Mouse (Mus musculus) layer of hippocampus, adult 9-11 months (tissue): ENCODE measurements around the gene Cabp4.

Source experiments
- DNase-seq: peaks from one replicate; pipeline ENCODE4 v3.0.0; 2022

The Cabp4 gene

DNA sequence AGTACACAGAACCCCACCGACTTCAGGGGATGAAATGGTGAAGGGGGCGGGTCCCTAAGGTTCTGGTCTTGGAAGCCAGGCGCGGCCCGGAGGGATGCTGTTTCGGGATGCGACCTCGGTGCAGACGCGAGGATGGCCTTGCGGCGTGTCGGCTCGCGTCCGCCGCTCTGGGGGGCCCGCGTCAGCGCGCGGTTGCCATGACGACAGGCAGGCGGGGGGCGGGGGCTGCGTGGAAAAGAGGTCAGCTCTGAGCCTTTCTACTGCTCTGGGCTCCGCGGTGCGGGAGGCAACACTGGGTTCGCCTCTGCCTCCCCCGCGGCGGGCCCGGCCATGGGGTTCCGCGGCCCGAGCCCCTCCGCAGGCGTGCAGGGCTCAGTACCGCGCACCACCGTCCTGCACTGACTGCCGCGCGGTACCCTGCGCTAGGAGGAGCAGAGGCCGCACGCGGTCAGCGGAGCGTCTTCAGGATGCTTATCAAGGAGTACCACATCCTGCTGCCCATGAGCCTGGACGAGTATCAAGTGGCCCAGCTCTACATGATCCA lies 43.0 kb downstream of the Cabp4 start:
- peak; percentile 57 for DNase-seq

DNA sequence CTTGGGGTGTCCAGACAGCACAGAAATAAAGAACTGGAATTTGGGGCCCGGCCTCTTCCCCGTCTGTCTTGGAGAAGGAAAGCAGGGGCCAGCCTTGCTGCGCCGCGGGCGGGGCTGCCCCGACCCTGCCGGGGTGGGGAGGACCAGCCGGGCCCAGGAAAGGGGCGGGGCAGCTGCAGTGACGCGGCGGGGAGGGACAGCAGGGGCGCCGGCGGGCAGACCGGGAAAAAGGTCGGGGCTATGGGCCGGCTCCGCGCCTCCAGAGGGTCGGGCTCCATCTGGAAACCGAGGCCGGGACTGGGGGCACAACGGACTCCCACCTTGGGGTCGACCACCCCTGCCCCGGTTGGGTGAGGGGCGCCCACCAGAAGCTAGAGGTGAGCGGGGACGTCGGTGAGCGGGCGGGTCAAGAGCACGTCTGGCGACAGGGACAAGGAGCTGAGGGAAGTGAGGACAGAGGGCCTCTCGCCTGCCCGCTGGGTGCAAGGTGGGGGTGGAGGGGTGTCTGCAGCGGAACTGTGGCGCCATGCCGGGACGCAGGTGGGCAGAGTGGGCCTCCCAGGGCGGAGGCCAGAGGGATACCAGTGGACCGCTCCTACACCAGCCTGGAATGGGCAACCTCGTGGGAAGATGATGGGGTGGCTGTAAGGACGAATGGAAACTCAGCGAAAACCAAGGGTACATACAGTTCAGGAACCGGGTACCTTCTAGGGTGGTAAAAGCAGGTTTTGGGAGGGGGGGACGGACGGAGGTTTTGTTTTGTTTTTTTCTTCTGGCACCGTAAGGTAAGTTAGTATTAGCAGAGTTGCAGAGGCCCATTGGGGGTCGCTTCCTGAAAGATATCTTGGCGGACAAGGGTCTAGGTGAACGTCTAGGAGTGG lies 43.8 kb downstream of the Cabp4 start, which contains the start of gene Pitpnm1:
Gene Pitpnm1, plus strand, starts transcription at position 162 of the 881 bp plus-strand sequence.
- DNase-seq, result peak; percentile 56

DNA sequence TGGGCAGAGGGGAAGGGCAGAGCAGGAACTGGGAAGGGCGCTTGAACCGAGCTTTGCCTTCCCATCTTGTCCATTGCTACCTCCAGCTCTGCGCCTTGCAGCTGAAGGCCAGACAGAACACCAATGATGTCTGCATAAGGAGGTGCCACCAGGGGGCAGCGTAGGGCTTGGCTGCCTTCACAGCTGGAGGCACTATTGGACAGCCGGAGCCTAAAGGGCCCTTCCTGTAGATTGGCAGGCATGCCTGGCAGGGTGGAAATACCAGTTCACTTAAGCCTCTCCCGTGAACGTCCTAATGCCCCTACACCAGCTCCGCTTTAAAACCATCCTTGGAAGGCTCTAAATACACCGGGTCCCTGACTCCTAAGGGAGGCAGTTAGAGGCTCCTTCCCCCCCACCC lies 44.8 kb downstream of the Cabp4 start:
- DNase-seq, result peak; percentile 90

DNA sequence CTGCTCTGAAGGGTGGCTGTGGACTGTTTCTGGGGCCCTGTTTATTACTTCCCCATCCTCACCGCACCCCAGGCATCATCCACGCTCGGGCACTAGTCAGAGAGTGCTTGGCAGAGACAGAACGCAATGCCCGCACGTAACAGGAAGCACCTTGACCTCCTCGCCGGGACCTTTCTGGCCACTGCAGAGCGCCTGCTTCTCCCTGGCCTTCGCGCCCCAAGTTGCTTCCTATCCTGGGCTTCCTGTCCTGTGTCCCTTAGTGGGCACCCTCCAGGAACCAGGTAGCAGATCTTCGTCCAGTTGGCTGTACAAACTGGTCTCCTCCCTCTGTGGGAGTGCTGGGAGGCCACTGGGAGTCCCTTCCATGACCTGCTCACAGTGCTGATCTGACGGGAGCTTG lies 45.4 kb downstream of the Cabp4 start:
- DNase-seq, result no peak

DNA sequence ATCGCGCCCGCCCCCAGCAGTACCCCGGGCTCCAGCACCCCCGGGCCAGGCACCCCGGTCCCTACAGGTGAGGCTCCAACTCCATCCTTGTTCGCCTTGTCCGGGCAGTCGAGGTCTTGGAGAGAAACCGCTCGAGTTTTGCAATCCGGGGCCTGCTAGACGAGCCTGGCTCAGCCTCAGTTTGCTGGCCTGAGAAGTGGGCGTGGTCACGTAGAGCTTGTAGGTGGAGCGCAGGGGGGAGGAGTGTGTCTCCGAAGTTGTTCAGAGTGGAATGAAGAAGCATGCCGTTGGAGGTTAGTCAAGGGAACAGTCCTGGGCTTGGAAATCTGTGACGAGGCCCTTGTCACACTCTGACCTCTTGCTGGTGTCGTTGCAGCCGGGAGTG lies 46.4 kb downstream of the Cabp4 start:
- DNase-seq, result peak; percentile 85

DNA sequence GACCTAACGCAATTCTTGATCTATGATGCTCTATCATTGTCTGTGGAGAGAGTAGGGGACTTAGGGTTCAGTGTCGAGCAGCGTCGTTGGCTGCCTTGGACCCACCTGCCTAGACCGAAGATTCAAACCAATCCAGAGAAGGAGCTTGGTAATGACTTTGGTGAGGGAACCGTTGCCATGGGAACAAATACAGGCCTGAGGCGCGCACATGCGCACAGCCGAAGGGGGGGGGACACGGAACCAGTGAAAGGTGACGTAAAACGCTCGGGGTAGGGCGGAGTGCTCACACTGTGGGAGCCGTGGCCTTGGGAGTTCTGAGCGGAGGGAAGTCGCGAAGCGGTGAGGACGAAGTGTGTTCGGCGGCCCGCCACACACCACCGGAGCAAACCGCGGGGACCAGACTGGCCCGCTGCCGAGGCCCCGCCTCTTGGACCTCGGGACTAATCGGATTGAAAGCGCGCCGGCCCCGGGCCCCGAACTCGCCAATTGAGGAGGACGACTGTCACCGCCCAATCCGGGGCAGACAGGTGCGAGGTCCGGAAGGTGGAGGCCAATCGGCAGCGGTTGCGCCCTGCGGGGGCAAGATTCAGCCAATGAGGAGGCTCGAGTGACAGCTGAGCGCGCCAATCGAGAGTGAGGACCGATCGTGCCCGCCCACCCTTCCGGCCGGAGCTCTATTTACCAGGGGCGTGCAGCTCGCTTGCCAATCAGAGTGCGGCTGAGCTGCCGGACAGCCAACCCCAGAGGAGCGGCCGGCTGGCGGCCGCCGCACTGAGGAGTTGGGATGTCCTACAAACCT lies 47.0 kb downstream of the Cabp4 start, which contains the start of gene Cdk2ap2:
Gene Cdk2ap2, plus strand, starts transcription at position 541 of the 799 bp plus-strand sequence.
- DNase-seq, result peak; percentile 99

DNA sequence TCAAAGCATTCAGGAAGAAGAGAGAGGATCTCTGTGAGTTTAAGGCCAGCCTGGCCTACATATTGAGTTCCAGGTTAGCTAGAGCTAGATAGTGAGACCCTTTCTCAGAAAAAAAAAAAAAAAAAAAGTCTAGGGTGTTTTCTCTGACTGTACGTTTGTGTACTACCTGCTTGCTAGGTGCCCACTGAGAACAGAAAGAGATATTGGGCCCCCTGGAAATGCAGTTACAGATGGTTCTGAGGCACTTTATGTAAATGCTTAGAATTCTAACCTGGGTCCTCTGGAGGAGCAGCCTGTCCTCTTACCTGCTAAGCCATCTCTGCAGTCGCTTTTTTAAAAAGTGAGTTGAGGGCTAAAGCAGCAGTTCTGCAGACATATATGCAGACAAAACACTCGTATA lies 48.0 kb downstream of the Cabp4 start:
- DNase-seq, result no peak

DNA sequence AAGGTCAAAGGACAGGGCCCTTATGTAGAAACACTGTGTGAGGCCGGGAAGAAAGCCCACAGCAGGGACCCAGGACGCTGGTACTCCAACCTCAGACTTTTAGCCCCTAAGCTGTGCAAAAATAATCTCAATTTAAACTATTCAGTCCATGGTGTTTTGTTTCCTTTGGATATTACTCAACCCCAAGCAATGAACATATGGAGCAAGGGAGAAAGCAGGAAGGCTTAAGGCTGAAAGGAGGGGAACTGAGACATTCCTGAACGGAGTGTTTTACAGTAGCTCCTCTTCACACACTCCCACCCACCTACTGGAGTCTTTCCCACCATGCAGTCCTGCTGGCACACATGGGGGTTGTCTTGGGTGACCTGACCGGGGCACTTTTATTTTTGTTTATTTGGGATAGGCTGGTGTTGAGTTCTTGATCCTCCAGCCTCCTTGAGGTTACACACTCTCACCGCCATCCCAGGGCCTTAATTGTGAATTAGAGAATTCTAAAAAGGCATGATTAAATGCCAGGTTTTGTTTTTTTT lies 49.0 kb downstream of the Cabp4 start:
- DNase-seq, result no peak

DNA sequence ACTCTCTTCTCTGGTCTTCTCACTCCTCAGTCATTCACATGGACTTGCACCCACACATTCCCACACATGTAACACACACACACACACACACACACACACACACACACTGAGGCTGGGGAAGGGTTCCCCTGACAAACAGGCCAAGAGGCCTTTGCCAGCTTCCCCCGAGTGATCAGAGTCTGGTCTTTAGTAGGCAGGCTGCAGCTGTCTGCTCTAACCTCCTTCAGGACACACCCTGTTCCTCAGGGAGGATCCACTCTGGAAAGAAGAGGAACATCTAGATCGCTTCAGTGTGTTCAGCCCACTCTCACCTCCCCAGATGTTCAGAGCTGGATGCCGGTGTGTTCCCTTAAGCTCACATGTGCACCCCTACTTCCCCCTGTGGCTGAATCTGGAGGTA lies 49.5 kb downstream of the Cabp4 start:
- no peak for DNase-seq

DNA sequence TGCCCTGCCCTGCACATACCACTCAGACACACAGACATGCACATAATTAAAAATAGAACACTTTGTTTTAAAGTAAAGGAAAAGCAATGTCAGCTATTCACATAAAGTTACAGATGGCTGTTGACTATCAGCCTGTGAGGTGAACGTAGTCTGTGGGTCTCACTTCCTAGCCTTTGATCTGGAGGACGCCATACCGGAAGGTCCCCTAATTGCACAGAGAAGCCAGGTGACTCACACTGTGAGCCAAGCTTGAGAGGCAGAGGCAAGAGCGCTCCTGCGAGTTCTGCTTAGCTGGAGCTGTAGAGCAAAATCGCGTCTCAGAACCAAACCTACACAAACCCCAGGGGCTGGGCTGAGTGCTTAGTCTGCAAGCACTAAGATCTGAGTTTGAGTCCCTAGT lies 50.1 kb downstream of the Cabp4 start:
- DNase-seq, result no peak

DNA sequence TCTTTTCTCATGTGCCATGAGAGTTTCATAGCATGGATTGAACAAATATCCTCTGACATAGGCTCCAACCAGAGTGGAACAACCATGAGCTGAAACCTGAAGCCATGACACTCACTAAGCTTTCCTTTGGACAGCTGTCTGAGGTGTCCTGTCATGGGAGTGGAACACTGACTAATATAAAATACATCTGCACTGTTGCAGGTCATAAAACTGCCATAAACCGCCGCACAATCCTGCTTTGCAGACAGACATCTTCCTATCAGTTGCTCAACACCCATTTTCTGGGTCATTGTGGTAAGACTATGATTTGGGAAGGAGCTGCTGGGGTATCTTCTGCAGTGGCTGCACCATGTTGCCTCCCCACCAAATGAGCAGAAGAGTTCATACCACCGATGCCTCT lies 51.1 kb downstream of the Cabp4 start:
- no peak for DNase-seq

DNA sequence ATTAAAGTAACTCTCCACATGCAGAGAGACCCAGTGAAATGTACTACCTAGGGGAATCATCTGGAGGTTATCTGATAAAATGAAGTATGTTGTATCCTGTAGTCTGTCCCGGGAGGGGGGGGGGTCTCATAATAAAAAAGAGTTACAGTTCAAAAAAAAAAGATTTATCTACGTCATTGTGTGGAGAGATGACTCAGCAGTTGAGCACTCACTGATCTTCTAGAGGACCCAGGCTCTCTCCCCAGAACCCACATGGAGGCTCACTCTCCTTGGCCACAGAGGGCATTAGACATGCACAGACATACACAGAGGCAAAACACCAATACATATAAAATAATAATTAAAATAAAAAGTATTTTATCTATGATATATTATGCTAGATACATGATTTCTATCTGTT lies 52.5 kb downstream of the Cabp4 start:
- no peak for DNase-seq

DNA sequence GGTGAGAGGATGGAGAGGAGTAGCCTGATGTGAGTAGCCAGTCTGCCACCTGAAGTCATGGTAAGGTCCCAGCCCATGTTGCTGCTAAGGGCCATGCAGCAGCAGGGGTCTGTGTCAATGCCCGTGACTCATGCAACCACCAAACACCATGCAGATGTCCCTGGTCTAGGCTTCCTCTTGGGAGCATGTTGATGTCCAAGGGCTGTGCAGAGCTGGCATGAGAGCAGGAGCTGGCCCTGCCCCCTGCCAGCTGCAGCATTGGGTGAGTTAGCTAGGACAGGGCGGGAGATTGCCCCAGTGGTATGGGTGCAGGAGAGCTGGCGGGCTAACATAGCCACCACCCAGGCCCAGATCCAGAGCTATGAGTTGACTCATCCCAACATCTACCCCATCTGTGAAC lies 53.4 kb downstream of the Cabp4 start:
- no peak for DNase-seq

DNA sequence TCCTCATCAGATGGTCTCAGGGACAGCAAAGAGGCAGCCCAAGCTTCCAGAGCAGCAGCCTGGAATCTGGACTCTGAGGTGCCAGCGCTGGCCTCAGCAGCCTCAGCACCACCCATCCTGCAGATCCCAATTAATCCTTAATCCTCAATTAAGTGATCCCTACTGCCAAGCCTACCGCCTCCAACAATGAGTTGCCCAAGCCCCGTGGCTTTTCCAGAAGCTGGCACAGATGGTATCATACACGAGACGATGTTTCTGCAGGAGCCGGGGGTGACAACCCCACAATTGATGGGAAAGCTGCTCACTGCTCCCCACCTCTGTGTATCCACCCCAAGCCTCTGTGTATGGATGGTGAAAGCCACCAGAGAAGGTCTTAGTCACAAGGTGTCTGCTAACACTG lies 54.7 kb downstream of the Cabp4 start:
- DNase-seq, result no peak

DNA sequence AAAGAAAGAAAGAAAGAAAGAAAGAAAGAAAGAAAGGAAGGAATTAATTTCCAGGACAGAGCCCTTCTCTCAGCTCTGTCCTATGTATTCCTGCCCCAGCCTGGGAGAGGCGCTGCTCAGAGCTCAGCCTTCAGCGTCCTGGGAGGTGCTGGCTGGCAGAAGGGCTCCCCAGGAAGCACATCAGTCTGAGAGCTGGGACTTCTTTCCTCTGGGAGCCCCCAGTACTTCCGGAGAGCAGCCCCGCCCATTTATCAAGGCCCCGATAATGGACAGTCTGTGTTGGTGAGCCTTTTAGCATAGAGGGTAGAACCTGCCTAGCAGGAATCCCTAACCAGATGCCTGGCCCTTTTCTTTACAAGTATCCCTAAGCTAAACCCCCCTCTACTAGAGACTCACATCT lies 55.7 kb downstream of the Cabp4 start:
- DNase-seq, result no peak

DNA sequence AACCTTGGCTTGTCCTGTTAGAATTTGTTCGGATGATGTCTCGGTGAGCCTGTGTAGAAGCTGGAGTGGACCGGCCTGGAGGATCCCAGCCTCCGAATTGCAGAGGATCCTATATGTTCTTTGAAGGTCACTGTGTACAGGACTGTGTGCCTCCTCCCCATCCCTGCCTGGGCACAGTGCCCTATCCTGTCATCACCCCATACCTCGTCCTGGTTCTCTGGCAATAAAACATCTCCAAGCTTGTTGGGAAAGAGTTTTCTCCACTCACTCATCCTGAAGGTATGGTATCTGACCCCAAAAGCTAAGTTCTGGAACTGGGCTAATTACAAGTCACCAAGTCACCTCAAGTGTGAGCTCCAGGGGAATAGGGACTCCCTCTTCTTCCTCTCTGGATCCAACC lies 56.7 kb downstream of the Cabp4 start:
- no peak for DNase-seq

DNA sequence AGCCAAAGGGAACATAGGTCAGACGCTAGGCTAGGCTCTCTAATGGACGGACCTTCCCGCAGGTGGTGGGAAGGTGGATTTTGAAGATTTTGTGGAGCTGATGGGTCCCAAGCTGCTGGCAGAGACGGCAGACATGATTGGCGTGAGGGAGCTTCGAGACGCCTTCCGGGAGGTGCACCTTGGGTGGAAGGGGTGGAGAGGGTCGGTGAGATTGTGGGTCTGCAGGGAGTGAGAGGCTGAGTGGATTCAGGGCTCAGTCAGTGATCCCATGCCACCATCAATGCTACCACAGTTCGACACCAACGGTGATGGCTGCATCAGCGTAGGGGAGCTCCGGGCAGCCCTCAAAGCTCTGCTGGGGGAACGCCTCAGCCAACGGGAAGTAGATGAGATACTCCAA lies 57.7 kb downstream of the Cabp4 start:
- DNase-seq, result no peak
